Comparison of ENCODE assay signal across 17 mouse cellular contexts in genomic region chr9:109870983-109871572, GRCm38 (mm10). TPM values are rescaled to one million over a fixed set of nuclear protein-coding genes. Genes with fewer than 3 reads are reported as not detected.
A peak's percentile ranks its signal among the peaks of the same experiment; 100 is the strongest.
DNase-seq lines count a peak whose midpoint lies in the region; ATAC-seq and TF ChIP-seq lines count a peak whose summit lies in the region.
"Had no signal": no experiment of that assay in that cellular context is flagged by ENCODE, and none has a peak within 500 bp of the region (broad histone marks: within the 10 kb centered on the region; RNA-seq: fewer than 3 reads in every experiment).

No protein-coding gene starts in this region.

- DNase-seq in c-Kit-positive CD71-positive TER-119-positive erythroid progenitor cells, embryonic 14.5 days (ENCODE audit: low spot score): peak; percentile 35
- DNase-seq in kidney, adult 8-10 months: peak; percentile 53 to 59
- DNase-seq in stomach, postnatal 0 days (ENCODE audit: low spot score): peak; percentile 35
- no peak for DNase-seq in urinary bladder, postnatal 4 days (ENCODE audit: low spot score in 2 of 2)
- no peak for DNase-seq in thymus, postnatal 36 days
- no peak for DNase-seq in urinary bladder, postnatal 14 days (ENCODE audit: low spot score)
- DNase-seq: adrenal gland, postnatal 14 days; heart, adult 11 months; heart, postnatal 10 days had no signal

- TF ChIP-seq EP300 in stomach, postnatal 0 days (optimal IDR thresholded peaks at IDR 0.05): no peak

- H3K4me1 ChIP-seq in limb, embryonic 12.5 days (replicated peaks): peaks cover 6% of the 10 kb centered on the region
- no peaks in the 10 kb centered on the region for H3K4me1 ChIP-seq in stomach, postnatal 0 days (replicated peaks; ENCODE audit: control insufficient read depth, insufficient read depth)
- H3K4me1 ChIP-seq: lung, embryonic 15.5 days had no signal

- no peak overlapping the region for H3K9ac ChIP-seq in limb, embryonic 12.5 days (replicated peaks)
- H3K9ac ChIP-seq in stomach, postnatal 0 days (ENCODE audit: low read length): no peak overlapping the region
- H3K9ac ChIP-seq: embryonic facial prominence, embryonic 13.5 days; hindbrain, embryonic 15.5 days; lung, embryonic 15.5 days; neural tube, embryonic 15.5 days had no signal

- no peaks in the 10 kb centered on the region for H3K36me3 ChIP-seq in limb, embryonic 12.5 days
- no peaks in the 10 kb centered on the region for H3K36me3 ChIP-seq in stomach, postnatal 0 days (ENCODE audit: control insufficient read depth, insufficient read depth, low read length)
- H3K36me3 ChIP-seq: embryonic facial prominence, embryonic 13.5 days; forebrain, embryonic 10.5 days; hindbrain, embryonic 15.5 days; lung, embryonic 15.5 days; neural tube, embryonic 15.5 days had no signal

- H3K27ac ChIP-seq in limb, embryonic 12.5 days: no peak overlapping the region
- no peak overlapping the region for H3K27ac ChIP-seq in stomach, postnatal 0 days (replicated peaks)
- H3K27ac ChIP-seq: embryonic facial prominence, embryonic 13.5 days; forebrain, embryonic 10.5 days; hindbrain, embryonic 15.5 days; layer of hippocampus, adult 2 months; lung, embryonic 15.5 days; neural tube, embryonic 15.5 days had no signal

- no peak overlapping the region for H3K4me3 ChIP-seq in limb, embryonic 12.5 days (replicated peaks)
- no peak overlapping the region for H3K4me3 ChIP-seq in stomach, postnatal 0 days (ENCODE audit: low read depth, low read length)
- H3K4me3 ChIP-seq: embryonic facial prominence, embryonic 13.5 days; forebrain, embryonic 10.5 days; hindbrain, embryonic 15.5 days; layer of hippocampus, adult 2 months; lung, embryonic 15.5 days; neural tube, embryonic 15.5 days had no signal

- 0 out of 2 replicates have a peak overlapping the region, but pooled peaks have one; percentile 1 for H3K4me2 ChIP-seq in limb, embryonic 12.5 days
- no peak overlapping the region for H3K4me2 ChIP-seq in stomach, postnatal 0 days (replicated peaks; ENCODE audit: low read depth)
- H3K4me2 ChIP-seq: embryonic facial prominence, embryonic 13.5 days; hindbrain, embryonic 15.5 days; lung, embryonic 15.5 days; neural tube, embryonic 15.5 days had no signal

- ATAC-seq in limb, embryonic 12.5 days (ENCODE audit: insufficient number of reproducible peaks, insufficient read depth, low FRiP score, low TSS enrichment, low read depth): no peak
- no peak for ATAC-seq in stomach, postnatal 0 days (ENCODE audit: low FRiP score, low TSS enrichment)

- 33% methylated on average over 6 of the region's 6 CpGs for WGBS in limb, embryonic 12.5 days
- WGBS in stomach, postnatal 0 days: 28% methylated on average over 6 of the region's 6 CpGs

- no peak for TF ChIP-seq CTCF in stomach, postnatal 0 days (IDR thresholded peaks at IDR 0.05; ENCODE audit: low read depth)

- H3K9me3 ChIP-seq in limb, embryonic 12.5 days: no peaks in the 10 kb centered on the region
- H3K9me3 ChIP-seq in stomach, postnatal 0 days (ENCODE audit: control insufficient read depth, low read length): no peaks in the 10 kb centered on the region
- H3K9me3 ChIP-seq: embryonic facial prominence, embryonic 13.5 days; forebrain, embryonic 10.5 days; hindbrain, embryonic 15.5 days; lung, embryonic 15.5 days; neural tube, embryonic 15.5 days had no signal

- H3K27me3 ChIP-seq in limb, embryonic 12.5 days: no peaks in the 10 kb centered on the region
- no peaks in the 10 kb centered on the region for H3K27me3 ChIP-seq in stomach, postnatal 0 days (ENCODE audit: control insufficient read depth, insufficient read depth, low read length)
- H3K27me3 ChIP-seq: embryonic facial prominence, embryonic 13.5 days; hindbrain, embryonic 15.5 days; lung, embryonic 15.5 days; neural tube, embryonic 15.5 days had no signal

RNA-seq across cellular contexts. Expression of gene Cdc25a, which starts 4.3 kb away (rescaled TPM):
- polyA plus RNA-seq in limb, embryonic 12.5 days (2016; fragmentation: Nextera tagmentation; extraction: Ambion mirVana): 49.5 and 55.5 TPM in 2 replicates
- polyA plus RNA-seq in stomach, postnatal 0 days (2015; fragmentation: Nextera tagmentation; extraction: Ambion mirVana): 17.8 and 18.4 TPM in 2 replicates

RNA-seq across cellular contexts. Expression of gene Camp, which starts 21.7 kb away (rescaled TPM):
- 0.49 and 0.76 TPM in 2 replicates for polyA plus RNA-seq in limb, embryonic 12.5 days (2016; fragmentation: Nextera tagmentation; extraction: Ambion mirVana)
- polyA plus RNA-seq in stomach, postnatal 0 days (2015; fragmentation: Nextera tagmentation; extraction: Ambion mirVana): 1.5 and 2.2 TPM in 2 replicates
- polyA plus RNA-seq: forebrain, embryonic 10.5 days had no signal

RNA-seq across cellular contexts. Expression of gene Nme6, which starts 38.5 kb away (rescaled TPM):
- 77.0 and 80.5 TPM in 2 replicates for polyA plus RNA-seq in limb, embryonic 12.5 days (2016; fragmentation: Nextera tagmentation; extraction: Ambion mirVana)
- polyA plus RNA-seq in stomach, postnatal 0 days (2015; fragmentation: Nextera tagmentation; extraction: Ambion mirVana): 33.0 and 35.4 TPM in 2 replicates

RNA-seq across cellular contexts. Expression of gene Spink8, which starts 59.0 kb away (rescaled TPM):
- polyA plus RNA-seq in limb, embryonic 12.5 days (2016; fragmentation: Nextera tagmentation; extraction: Ambion mirVana): not detected in 2 replicates
- not detected in 2 replicates for polyA plus RNA-seq in stomach, postnatal 0 days (2015; fragmentation: Nextera tagmentation; extraction: Ambion mirVana)
- polyA plus RNA-seq: embryonic facial prominence, embryonic 13.5 days; forebrain, embryonic 10.5 days; lung, embryonic 15.5 days; spleen, adult 2 months had no signal

Comparison
In these comparisons a context has a peak if more than half of its experiments do, and no peak if none do; other contexts are left out.
1. DNase-seq: peak in c-Kit-positive CD71-positive TER-119-positive erythroid progenitor cells, embryonic 14.5 days (single experiment), kidney, adult 8-10 months (2 of 2) and stomach, postnatal 0 days (single experiment); none in urinary bladder, postnatal 4 days (0 of 2), thymus, postnatal 36 days (0 of 2) and urinary bladder, postnatal 14 days (single experiment).